ENCODE assay signal across 8 mouse cellular contexts in the genomic region with DNA sequence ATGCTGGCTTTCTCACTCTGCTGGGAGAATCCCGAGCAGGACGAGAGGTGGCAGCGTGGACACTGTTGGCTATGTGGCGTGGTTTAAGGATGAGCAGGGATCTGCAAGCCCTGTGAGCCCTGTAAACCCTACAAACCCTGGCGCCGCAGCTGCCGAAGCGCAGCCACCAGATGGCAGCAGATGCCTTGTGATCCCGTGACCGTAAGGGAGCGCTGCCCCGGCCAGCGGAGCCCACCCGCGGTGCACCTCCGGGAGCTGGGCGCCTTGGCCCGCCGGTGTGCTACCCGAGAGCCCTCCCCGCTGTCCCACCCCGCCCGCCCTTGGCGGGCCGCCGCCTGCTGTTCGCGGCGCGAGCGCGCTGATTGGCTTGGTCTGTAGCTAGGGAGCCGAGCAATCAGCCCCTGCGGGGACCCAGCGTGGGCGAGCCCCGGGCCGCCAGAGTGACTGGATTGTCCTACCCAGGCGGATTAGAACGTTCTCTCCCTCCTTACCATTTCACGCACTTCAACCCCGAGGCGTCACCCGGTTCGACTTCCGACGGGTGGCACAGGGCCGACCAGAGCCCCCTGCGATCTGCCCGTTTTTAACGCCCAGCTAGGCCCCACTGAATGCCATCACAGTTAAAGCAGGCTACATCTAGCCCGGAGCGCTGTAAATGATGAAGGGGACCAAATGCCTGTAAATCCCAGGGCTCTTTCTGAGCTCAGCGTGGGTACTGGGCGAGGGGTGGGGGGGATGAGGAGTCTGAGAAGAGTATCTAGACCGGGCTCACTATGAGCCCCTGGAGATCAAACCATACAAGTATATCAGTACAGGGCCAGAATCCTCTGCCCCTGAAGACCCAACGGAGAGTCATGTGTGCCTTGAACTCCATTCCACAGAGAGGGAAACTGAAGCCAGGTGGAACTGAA. TPM values are rescaled to one million over a fixed set of nuclear protein-coding genes. Genes with fewer than 3 reads are reported as not detected.
DNase-seq lines count a peak whose midpoint lies in the region; ATAC-seq and TF ChIP-seq lines count a peak whose summit lies in the region.

No protein-coding gene starts in this region.

- 2% methylated on average over 34 of the region's 57 CpGs for WGBS in forebrain, embryonic 12.5 days
- 2% methylated on average over 57 of the region's 57 CpGs for WGBS in heart, postnatal 0 days
- WGBS in liver, embryonic 15.5 days (ENCODE audit: insufficient replicate concordance) = 2% methylated on average over 57 of the region's 57 CpGs
- 1% methylated on average over 57 of the region's 57 CpGs for WGBS in neural tube, embryonic 12.5 days
- WGBS in stomach, postnatal 0 days = under 1% methylated on average over 57 of the region's 57 CpGs

- DNase-seq in c-Kit-positive CD71-positive TER-119-positive erythroid progenitor cells, embryonic 14.5 days (ENCODE audit: low spot score) = peak; percentile 73
- DNase-seq in heart, postnatal 0 days (ENCODE audit: low spot score) = peak; percentile 83
- DNase-seq in kidney, postnatal 36 days = peak; percentile 84 to 92
- DNase-seq in stomach, postnatal 0 days (ENCODE audit: low spot score) = peak; percentile 88

- H3K36me3 ChIP-seq in E14TG2a.4 (ENCODE audit: insufficient read depth, low read length) = no peaks in the 10 kb centered on the region
- H3K36me3 ChIP-seq in forebrain, embryonic 12.5 days (replicated peaks) = no peaks in the 10 kb centered on the region
- H3K36me3 ChIP-seq in heart, postnatal 0 days (replicated peaks; ENCODE audit: control insufficient read depth, insufficient read depth, low read length) = no peaks in the 10 kb centered on the region
- H3K36me3 ChIP-seq in liver, embryonic 15.5 days (replicated peaks) = no peaks in the 10 kb centered on the region
- no peaks in the 10 kb centered on the region for H3K36me3 ChIP-seq in neural tube, embryonic 12.5 days
- no peaks in the 10 kb centered on the region for H3K36me3 ChIP-seq in stomach, postnatal 0 days (ENCODE audit: control insufficient read depth, insufficient read depth, low read length)

- peak; percentile 47 for TF ChIP-seq CTCF in E14TG2a.4 (conservative IDR thresholded peaks at IDR 0.05; ENCODE audit: low read length)
- TF ChIP-seq CTCF in heart, postnatal 0 days (IDR thresholded peaks at IDR 0.05; ENCODE audit: low read depth) = peak; percentile 87
- peak; percentile 93 for TF ChIP-seq CTCF in stomach, postnatal 0 days (IDR thresholded peaks at IDR 0.05; ENCODE audit: low read depth)

- H3K27ac ChIP-seq in forebrain, embryonic 12.5 days = peak overlapping the region; percentile 50; the same call in 1 of the 2 replicates
- H3K27ac ChIP-seq in heart, postnatal 0 days (ENCODE audit: low read depth) = no peak overlapping the region
- H3K27ac ChIP-seq in liver, embryonic 15.5 days (replicated peaks) = no peak overlapping the region
- H3K27ac ChIP-seq in neural tube, embryonic 12.5 days = no peak overlapping the region
- 0 out of 2 replicates have a peak overlapping the region, but pooled peaks have one; percentile 13 for H3K27ac ChIP-seq in stomach, postnatal 0 days (replicated peaks)

- peak overlapping the region; percentile 68 for H3K4me2 ChIP-seq in forebrain, embryonic 12.5 days
- H3K4me2 ChIP-seq in heart, postnatal 0 days (ENCODE audit: low read depth, low read length) = peak overlapping the region; percentile 96
- H3K4me2 ChIP-seq in liver, embryonic 15.5 days = peak overlapping the region; percentile 81
- peak overlapping the region; percentile 78 for H3K4me2 ChIP-seq in neural tube, embryonic 12.5 days (replicated peaks)
- H3K4me2 ChIP-seq in stomach, postnatal 0 days (replicated peaks; ENCODE audit: low read depth) = peak overlapping the region; percentile 86

- peak overlapping the region; percentile 76 for H3K4me3 ChIP-seq in E14TG2a.4 (replicated peaks; ENCODE audit: low read length)
- peak overlapping the region; percentile 54 for H3K4me3 ChIP-seq in forebrain, embryonic 12.5 days (replicated peaks)
- peak overlapping the region; percentile 57 for H3K4me3 ChIP-seq in heart, postnatal 0 days (ENCODE audit: low read depth, low read length)
- H3K4me3 ChIP-seq in liver, embryonic 15.5 days (replicated peaks) = peak overlapping the region; percentile 61
- H3K4me3 ChIP-seq in neural tube, embryonic 12.5 days = peak overlapping the region; percentile 50
- peak overlapping the region; percentile 51 for H3K4me3 ChIP-seq in stomach, postnatal 0 days (ENCODE audit: low read depth, low read length)

- TF ChIP-seq EP300 in heart, postnatal 0 days (IDR thresholded peaks at IDR 0.05; ENCODE audit: low read depth) = no peak
- TF ChIP-seq EP300 in stomach, postnatal 0 days (optimal IDR thresholded peaks at IDR 0.05) = no peak

- peaks cover 37% of the 10 kb centered on the region for H3K4me1 ChIP-seq in E14TG2a.4 (replicated peaks; ENCODE audit: low read depth, low read length)
- H3K4me1 ChIP-seq in forebrain, embryonic 12.5 days = peaks cover 20% of the 10 kb centered on the region
- peaks cover 9% of the 10 kb centered on the region; the same call in 1 of the 2 replicates for H3K4me1 ChIP-seq in heart, postnatal 0 days (ENCODE audit: control insufficient read depth, insufficient read depth)
- H3K4me1 ChIP-seq in liver, embryonic 15.5 days (replicated peaks) = peaks cover 15% of the 10 kb centered on the region
- no peaks in the 10 kb centered on the region for H3K4me1 ChIP-seq in neural tube, embryonic 12.5 days
- 0 out of 2 replicates have a peak, but pooled peaks cover 3% of the 10 kb centered on the region for H3K4me1 ChIP-seq in stomach, postnatal 0 days (replicated peaks; ENCODE audit: control insufficient read depth, insufficient read depth)

- peak overlapping the region; percentile 70 for H3K9ac ChIP-seq in forebrain, embryonic 12.5 days
- H3K9ac ChIP-seq in heart, postnatal 0 days (replicated peaks; ENCODE audit: low read depth, low read length) = peak overlapping the region; percentile 52
- peak overlapping the region; percentile 50 for H3K9ac ChIP-seq in liver, embryonic 15.5 days
- peak overlapping the region; percentile 57 for H3K9ac ChIP-seq in neural tube, embryonic 12.5 days
- H3K9ac ChIP-seq in stomach, postnatal 0 days (ENCODE audit: low read length) = peak overlapping the region; percentile 61

- peaks cover 20% of the 10 kb centered on the region for H3K27me3 ChIP-seq in E14TG2a.4 (ENCODE audit: insufficient read depth, low read length)
- peaks cover 13% of the 10 kb centered on the region; the same call in 1 of the 2 replicates for H3K27me3 ChIP-seq in forebrain, embryonic 12.5 days
- no peaks in the 10 kb centered on the region for H3K27me3 ChIP-seq in heart, postnatal 0 days (ENCODE audit: control insufficient read depth, insufficient read depth, low read length)
- H3K27me3 ChIP-seq in liver, embryonic 15.5 days = no peaks in the 10 kb centered on the region; the same call in 1 of the 2 replicates
- no peaks in the 10 kb centered on the region for H3K27me3 ChIP-seq in neural tube, embryonic 12.5 days (replicated peaks)
- H3K27me3 ChIP-seq in stomach, postnatal 0 days (ENCODE audit: control insufficient read depth, insufficient read depth, low read length) = no peaks in the 10 kb centered on the region

- no peaks in the 10 kb centered on the region for H3K9me3 ChIP-seq in E14TG2a.4 (ENCODE audit: low read length)
- no peaks in the 10 kb centered on the region for H3K9me3 ChIP-seq in forebrain, embryonic 12.5 days
- H3K9me3 ChIP-seq in heart, postnatal 0 days (replicated peaks; ENCODE audit: control insufficient read depth, low read length) = no peaks in the 10 kb centered on the region
- H3K9me3 ChIP-seq in liver, embryonic 15.5 days (replicated peaks) = no peaks in the 10 kb centered on the region
- no peaks in the 10 kb centered on the region for H3K9me3 ChIP-seq in neural tube, embryonic 12.5 days
- H3K9me3 ChIP-seq in stomach, postnatal 0 days (ENCODE audit: control insufficient read depth, low read length) = no peaks in the 10 kb centered on the region

- ATAC-seq in forebrain, embryonic 12.5 days (ENCODE audit: low FRiP score) = peak; percentile 97
- ATAC-seq in heart, postnatal 0 days (ENCODE audit: insufficient read depth, low read depth) = peak; percentile 88
- ATAC-seq in liver, embryonic 15.5 days (ENCODE audit: insufficient read depth) = peak; percentile 83
- ATAC-seq in neural tube, embryonic 12.5 days (ENCODE audit: low FRiP score, low read depth) = peak; percentile 91
- ATAC-seq in stomach, postnatal 0 days (ENCODE audit: low FRiP score, low TSS enrichment) = peak; percentile 94

RNA-seq across cellular contexts. Expression of gene Uri1, which starts 38.0 kb away (rescaled TPM):
- polyA plus RNA-seq in forebrain, embryonic 12.5 days (2016; fragmentation: Nextera tagmentation; extraction: Ambion mirVana) = 45.9 and 46.7 TPM in 2 replicates
- total RNA-seq in heart, postnatal 0 days (2014; rRNA removed; ENCODE audit: low replicate concordance) = 22.2 and 23.7 TPM in 2 replicates
- polyA plus RNA-seq in heart, postnatal 0 days (2015; fragmentation: Nextera tagmentation; extraction: Ambion mirVana) = 23.4 and 25.3 TPM in 2 replicates
- polyA plus RNA-seq in liver, embryonic 15.5 days (2015; fragmentation: Nextera tagmentation; extraction: Ambion mirVana) = 11.5 and 12.8 TPM in 2 replicates
- polyA plus RNA-seq in neural tube, embryonic 12.5 days (2016; fragmentation: Nextera tagmentation; extraction: Ambion mirVana) = 42.6 and 45.5 TPM in 2 replicates
- 28.0 and 31.6 TPM in 2 replicates for polyA plus RNA-seq in stomach, postnatal 0 days (2015; fragmentation: Nextera tagmentation; extraction: Ambion mirVana)

RNA-seq across cellular contexts. Expression of gene Ccne1, which starts 46.0 kb away (rescaled TPM):
- 43.4 and 44.1 TPM in 2 replicates for polyA plus RNA-seq in forebrain, embryonic 12.5 days (2016; fragmentation: Nextera tagmentation; extraction: Ambion mirVana)
- 5.7 and 16.3 TPM in 2 replicates for total RNA-seq in heart, postnatal 0 days (2014; rRNA removed; ENCODE audit: low replicate concordance)
- 9.0 and 9.3 TPM in 2 replicates for polyA plus RNA-seq in heart, postnatal 0 days (2015; fragmentation: Nextera tagmentation; extraction: Ambion mirVana)
- polyA plus RNA-seq in liver, embryonic 15.5 days (2015; fragmentation: Nextera tagmentation; extraction: Ambion mirVana) = 77.6 and 79.9 TPM in 2 replicates
- 40.9 and 41.2 TPM in 2 replicates for polyA plus RNA-seq in neural tube, embryonic 12.5 days (2016; fragmentation: Nextera tagmentation; extraction: Ambion mirVana)
- polyA plus RNA-seq in stomach, postnatal 0 days (2015; fragmentation: Nextera tagmentation; extraction: Ambion mirVana) = 14.2 and 15.3 TPM in 2 replicates

Comparison
In these comparisons a context has a peak if more than half of its experiments do, and no peak if none do; other contexts are left out.
1. H3K27ac ChIP-seq: peak in forebrain, embryonic 12.5 days (single experiment) and stomach, postnatal 0 days (single experiment); none in heart, postnatal 0 days (single experiment), liver, embryonic 15.5 days (single experiment) and neural tube, embryonic 12.5 days (single experiment).
2. Peak in every context shown above with its lines, with median percentiles within 50 percentile points of each other: H3K4me3 ChIP-seq, CTCF ChIP-seq, DNase-seq, ATAC-seq, H3K4me2 ChIP-seq and H3K9ac ChIP-seq.